Mouse (Mus musculus) urinary bladder, postnatal 14 days (tissue): ENCODE results near the gene Gm20388.

ENCODE experiments used
- DNase-seq: peaks from one replicate; pipeline ENCODE4 v3.0.0; 2021; ENCODE audit warnings: low spot score

Gm20388 gene

DNA sequence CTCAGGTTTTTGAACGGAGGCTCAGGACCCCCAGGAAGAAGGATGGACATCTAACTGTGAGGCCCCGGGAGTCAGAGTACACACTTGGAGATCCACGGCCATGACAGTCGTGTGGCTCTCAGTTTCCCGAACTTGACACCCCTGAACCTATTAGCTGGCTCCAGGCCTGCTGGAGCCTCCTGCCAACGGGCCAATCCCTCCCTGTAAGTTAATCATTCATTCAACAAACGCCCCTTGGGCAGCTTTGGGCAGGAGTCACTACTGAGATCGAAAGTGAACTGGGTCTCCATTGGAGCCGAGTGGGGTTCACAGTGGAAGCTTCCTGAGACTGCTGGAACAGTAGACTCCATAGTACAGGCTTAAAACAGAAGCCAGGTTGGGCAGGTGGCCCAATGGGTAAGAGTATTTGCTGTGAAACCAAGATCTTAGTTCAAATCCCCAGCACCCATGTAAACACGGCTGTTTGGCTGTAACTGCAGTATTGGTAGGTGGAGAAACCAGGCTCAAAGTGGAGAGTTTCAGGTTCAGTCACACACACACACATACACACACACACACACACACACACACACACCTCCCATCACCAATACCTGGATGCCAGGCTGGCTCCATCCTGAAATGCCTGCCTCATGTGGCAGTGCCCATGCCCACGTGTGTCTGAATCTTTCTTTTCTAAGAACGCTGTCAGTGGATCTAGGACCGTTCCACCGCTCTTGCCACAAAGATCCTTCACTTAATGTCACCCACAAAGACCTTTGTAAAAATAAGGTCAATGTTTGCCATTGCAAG, 2808.3 kb downstream of the Gm20388 start:
- DNase-seq, result no peak

DNA sequence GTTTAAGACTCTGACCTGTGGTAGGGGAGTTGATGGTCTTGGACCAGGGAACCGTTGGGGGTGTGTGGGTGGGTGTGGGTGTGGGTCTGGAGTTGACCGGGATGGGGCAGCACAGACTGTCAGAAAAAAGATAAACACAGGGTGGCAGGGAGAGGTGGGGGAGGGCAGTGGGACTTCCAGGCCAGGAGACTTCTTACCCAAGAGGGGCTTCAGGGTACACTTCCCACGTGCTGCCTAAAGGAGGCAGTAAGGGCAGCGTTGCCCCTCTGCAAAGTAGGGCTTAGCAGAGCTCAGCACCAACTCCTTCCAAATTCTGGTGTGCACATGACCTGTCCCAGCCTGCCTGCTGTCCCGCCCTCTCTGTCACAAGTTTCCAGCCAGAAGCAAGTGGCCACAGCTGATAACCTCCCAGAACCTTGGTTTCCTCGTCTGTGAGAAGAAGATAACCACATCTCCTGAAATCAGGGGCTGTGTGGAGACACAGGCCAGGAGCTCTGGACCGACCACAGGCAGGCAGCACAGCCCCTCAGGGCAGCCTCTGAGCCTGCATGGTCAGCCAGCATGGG, 2808.9 kb downstream of the Gm20388 start:
- no peak for DNase-seq

DNA sequence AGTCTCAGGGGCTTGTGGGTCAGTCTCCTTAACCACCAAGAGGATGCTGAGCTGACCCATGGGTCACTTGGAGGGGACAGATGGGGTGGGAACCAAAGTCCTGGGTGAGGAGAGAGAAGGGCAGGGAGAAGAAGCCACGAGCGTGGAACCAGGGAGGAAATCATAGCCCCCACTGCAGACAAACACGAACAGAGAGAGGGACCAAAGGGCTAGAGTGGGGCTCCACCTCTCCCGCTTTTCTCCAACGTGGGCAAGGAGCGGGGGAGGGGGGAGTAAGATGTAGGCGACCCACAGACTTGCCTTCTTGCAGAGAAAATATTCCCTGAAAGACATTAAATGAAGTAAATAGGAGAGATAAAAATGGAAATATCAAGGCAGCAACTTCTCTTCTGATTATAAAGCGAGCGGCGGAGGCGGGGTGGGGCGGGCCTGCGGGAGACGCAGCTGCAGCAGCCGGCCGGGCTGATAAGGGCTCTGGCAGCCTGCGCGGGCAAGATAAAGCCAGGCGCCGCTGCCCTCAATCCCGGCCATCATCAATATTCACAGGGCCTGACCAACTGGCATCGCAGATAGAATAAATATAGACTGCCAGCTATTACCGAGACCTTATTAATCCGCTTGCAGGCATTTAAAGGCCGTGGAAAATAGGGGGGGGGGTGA, 2809.6 kb downstream of the Gm20388 start:
- no peak for DNase-seq

DNA sequence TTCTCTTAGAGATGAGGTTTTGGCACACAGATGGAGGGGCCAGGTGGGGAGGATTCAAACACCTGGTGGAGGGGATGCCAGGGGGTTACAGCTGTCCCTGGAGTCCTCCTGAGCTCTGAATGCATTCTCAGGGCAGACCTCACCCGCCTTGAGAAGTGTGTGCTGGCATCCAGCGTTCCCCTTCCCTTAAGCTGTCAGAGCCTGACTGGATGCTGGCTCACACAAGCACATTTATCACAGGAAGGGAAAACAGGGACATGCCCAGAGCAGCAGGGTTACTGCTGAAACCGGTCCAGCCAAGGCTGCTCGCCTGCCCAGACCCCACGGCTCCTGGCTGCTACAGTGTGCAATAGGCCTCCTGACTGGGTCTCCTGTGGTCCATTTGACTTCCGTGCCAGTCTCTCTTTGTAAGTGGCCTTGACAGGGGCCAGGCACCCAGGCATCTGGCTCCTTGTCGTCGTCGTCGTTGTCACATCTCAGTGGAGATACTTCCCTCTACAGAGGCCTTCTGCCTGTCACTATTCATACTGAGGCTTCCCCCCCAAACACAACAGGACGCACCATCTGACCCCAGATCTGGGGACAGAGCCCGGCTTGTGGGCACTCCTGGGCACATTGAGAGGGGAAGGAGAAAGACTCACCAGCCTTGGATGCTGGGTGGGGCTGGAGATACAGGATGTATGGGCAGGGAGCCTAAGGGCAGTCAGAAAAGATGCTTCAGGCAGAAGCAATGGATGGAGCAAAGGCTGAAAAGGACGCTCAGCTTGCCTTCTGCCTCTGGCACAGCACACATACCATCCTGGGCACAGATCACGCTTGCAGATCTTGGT, 2810.4 kb downstream of the Gm20388 start:
- no peak for DNase-seq

DNA sequence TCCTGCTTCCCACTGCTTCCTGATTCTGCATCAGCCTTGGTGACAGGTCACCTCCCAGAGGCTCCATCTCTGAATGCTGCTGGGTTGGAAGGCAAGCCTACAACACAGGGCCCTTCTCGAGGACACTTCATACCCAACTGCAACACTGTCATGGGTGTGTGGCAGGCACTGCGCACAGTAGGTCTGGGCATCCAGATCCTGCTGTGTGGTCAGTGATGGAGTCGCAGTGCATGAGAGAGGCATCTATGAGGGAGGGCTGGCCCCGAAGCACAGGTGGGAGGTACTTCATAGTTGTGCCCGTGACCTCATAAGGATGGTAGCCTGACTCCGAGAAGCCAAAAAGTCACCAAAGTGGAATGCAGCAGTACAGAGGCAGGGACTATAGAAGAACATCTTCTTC, 2814.5 kb downstream of the Gm20388 start:
- no peak for DNase-seq

DNA sequence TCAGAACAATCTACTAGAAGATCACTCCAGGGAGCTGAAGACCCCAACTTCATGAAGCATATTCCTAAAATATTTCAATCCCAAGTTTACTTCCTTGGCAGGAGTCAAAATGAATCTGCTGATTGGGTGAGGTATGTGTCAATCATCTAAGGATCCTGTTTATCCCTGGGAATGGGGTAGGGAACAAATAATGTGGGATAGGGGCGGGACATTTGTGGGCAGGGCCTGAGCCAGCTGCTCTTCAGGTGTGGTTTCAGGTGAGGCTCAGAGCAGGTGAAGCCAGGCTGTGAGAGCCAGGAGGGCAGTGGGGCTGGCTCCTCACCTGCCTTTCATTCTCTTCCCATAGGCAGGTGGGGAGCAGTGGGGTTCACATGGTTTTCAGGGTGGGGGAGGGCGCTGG, 2816.1 kb downstream of the Gm20388 start:
- no peak for DNase-seq

DNA sequence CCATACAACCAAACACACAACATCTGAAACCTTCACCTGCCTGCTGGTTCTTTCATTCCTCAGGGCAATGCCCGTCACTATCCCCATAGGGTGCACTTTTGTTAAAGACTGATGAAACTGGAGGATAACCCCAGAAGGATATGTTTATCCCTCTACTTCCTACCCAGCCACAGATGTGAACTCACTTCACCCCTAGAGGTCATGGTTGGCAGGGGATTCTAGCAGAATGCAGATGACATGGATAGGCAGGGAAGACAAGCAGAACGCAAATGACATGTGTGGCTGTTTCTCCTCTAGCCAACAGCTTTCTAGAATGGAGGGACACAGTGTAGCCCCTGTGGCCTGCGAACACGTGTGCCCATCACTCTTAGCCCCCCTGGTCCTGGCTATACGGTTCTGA, 2816.8 kb downstream of the Gm20388 start:
- DNase-seq, result no peak

DNA sequence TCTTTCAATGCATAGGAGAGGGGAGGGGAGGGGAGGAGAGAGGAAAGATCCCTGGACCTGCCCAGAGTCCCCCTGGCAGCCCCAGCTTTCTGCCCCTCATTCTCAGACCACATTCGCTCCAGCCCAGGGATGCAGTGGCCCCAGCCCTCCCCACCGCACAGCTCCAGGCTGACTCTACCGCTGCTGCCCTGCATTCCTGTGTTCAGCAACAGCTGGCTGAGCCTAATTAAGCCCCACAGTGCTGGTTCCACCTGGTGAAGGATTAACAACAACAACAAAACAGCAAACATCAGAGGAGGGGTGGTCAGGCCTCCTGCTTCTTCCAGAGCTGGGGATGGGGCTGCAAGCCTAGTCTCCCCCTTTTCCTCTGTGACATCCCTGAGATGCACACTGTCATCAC, 2818.0 kb downstream of the Gm20388 start:
- no peak for DNase-seq

DNA sequence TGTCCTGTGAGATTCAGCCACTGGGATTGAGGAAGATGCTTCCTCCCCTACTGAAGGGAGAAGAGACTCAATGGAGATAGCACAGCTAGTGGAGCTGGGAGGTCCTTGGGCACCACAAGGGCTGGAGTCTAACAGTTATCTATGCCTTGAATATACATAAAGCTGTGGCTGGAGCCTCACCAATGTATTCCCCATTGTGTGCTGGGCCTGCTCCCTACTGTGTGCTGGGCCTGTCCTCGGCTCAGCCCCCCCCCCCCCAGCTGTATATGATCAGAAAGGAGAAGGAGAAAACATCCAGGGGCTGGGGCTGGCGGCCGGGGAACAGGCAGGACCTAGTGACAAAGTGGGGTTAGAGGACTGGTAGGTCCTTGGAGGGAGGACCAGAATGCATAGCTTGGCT, 2824.5 kb downstream of the Gm20388 start:
- no peak for DNase-seq

DNA sequence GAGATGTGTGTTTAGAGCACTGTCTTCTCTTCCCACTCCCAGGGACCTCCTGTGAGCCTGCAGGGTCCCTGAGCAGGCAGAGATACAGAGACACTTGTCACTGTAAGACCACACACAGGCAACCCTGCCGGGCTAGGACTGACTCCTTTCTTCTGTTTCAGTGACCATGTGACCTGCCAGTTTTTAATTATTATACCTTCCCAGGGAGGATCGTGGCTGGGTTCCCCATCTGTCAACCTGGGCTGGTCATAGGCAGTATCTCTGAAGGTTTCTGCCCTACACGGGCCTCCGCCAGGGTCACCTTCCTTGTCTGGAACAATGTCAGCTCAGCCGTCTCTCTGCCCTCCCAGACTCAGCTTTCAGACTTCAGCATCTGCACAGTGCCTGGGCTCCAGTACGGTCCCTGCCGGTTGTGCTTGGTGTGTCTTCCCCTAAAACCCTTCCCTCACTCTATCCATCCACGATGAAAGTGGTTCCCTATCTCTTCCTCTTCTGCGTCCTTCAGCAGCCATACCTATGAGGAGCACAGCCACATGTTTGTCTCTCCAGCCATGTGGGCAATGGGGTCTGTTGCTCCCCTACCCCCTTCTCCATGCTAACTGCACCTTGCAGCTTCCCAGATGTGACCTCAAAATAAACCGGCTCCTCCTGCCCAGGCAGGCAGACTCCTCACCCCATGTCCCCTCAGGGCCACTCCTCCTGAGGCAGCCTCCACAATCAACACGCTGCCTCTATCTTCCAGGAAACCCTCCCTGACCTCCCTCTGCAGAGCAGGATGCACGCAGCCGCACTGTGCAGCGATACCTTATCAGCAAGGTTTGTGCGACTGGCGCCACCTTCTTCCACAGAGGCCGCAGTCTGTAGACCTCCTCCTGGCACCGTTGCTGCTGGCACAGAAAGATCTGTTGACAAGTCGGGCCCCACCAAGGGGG, 2825.2 kb downstream of the Gm20388 start:
- no peak for DNase-seq

DNA sequence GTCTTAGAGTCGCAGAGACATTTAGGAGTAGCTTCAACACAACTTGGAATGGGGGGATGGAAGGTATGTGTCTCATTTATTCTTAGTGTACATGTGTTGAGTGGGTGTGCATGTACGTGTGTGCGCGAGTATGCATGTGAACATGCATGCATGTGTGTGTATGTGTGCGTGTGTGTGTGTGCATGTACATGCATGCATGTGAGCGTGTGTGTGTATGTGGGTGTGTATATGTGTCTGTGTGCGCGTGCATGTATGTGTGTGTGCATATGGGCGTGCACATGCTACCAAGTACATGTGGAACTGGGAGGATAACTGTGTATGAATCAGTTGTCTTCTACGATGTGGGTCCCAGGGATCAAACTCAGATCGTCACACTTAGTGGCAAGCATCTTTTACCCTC, 2826.0 kb downstream of the Gm20388 start:
- no peak for DNase-seq

DNA sequence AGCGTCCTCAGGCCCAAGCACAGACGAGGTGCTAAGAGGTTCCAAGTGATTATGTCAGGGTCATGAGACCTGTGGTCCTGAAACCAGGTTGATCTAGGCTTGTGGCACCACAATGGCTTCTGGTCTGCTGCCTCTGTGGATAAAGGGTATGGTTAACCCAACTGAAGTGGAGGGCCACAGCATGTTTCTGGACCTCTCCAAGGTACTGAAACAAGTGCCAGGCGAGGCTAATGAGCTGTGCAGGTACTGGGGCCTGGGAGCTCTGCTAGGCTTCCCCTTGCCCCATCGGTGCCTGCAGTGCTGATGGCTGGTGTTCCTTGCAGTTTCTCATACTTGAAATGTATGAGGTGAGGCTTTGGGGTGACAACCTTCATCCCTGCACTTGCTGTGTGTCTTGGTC, 2826.4 kb downstream of the Gm20388 start:
- no peak for DNase-seq

DNA sequence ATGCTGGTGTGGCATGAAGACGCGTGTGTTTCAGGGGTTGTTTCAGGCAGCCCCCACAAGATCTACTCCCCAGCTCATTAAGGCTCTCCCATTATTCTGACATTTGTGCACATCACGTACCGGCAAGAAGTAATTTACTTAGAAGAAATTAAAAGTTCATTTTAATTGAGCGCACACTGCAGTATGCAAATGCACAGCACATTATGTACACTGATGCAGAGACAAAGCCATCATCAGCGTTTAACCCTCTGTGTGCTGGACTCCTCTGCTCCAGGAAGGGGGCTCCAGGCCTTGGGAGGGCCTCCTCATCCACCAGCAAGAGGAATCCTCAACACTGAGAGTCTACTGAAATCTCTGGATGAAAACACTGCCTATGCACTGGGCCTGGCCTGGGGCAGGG, 2827.2 kb downstream of the Gm20388 start:
- DNase-seq, result no peak

DNA sequence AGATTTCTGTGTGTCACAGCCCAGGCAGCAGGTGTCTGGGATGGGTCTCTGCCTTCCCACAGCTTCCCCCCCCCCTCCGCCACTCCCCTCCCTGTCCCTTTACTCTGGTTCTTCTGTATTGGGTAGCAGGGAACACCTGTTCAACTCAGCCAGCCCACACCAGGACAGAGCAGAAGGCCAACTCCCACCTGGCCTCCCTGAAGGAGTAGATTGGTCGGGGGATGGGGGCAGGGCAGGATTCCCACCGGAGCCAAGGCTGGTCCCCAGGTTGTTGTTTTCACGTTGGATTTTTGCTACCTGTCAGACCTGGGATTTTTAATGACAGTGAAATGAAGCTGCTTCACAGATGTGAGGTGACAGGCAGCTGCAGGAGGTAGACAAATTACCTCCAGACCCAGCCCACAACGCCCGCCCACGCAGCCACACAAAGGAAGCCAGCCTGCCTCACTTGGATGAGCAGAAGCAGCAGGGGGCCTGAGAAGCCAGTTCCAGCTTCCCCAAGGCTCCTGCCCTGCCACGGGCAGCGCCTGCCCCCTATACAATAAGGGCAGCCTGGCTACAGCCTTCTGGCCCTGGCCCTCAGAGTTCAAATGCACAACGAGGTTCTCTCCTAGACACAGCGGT, 2828.6 kb downstream of the Gm20388 start:
- DNase-seq, result no peak

DNA sequence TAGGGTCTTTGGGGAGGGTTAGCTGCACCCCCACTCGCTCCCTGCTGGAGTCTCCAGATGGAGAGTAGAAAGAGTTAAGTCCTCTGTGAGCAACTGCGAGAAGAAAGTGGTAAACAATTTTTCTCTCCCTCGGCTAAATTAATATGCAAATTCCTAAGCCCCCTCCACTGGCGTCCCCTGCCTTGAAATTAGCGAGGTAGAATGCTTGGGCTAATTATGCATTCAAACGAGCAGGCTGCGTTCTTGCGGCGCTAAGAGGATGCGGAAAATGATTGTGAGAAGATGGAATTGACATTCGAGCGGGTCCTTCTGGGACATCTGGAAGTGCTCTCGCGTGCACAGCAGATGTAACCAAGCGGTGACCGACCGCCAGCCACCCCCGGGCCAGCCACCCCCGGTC, 2831.8 kb downstream of the Gm20388 start:
- DNase-seq, result no peak

DNA sequence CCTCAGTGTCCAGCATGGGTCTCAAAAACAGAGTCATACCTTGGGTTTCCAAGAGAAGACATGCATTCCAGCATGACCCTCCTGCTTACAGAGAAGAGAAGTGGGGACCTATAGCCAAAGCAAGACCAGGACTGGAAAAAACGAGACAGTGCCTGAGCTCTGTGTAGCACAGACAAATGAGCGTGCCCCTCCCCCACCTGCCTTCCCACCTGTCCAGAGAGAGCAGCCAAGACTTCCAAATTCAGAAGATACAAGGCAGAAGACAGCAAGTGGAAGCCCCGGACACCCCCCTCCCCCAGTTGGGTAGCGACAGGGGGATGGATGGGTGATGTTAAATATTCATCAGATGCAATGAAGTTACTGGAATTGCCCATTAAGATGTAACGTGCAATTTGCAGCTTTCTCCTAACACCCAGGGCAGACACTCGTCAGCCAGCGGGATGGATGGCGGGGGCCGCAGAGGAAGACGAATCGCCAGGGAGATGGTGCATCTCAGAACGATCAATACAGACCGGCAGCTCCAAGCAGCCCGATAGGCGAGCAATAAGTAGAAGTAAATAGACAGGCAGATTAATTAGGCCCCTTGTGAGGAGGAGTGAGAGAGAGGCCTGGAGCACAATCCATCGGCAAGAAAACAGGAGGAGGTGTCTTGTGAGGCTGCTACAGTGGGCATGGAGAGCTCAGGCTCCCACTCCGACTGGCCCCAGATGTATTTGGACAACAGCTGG, 2834.5 kb downstream of the Gm20388 start:
- DNase-seq, result no peak

DNA sequence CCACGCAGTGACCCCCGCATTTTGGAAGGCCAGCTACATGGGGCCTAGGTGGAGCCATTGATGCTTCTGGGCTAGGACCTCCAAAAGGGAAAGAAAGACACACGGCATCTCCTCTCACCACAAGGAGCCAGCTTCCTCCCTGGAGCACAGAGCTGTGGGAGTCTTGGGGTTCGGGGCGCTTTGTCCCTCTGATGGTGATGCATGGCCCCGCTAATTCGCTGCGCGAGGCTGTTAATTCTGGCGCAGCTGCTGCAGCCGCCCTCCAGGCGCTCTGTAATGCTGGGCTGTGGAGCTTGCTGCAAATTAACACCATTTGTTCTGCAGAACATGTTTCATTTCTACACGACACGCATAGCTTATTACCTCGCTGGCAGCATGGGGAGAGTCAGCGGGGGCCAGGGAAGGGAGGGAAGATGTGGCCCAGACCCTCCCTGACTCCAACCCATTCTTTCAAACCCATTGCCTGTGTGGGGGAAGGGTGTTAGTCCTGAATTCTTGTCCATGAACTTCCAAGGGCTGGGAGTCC, 2835.2 kb downstream of the Gm20388 start:
- DNase-seq, result no peak

DNA sequence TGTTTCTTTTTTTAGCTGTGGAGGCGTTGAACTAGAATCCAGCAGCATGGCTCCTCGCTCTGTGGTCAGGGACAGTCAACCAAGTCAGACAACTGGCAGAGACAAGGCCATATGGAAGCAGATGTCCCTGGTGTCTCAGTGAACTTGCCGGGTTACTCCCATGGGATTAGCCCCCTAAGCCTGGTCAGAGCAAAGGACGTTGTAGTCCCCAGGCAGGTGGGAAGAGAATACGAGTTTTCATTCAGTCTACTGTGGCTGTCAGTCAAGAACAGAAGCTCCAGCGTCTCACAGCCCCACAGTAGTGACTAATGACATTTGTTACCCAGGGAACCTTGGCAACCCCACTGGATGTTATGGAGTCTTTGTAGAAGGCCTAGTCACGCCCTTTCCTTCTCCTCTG, 2835.8 kb downstream of the Gm20388 start:
- no peak for DNase-seq

DNA sequence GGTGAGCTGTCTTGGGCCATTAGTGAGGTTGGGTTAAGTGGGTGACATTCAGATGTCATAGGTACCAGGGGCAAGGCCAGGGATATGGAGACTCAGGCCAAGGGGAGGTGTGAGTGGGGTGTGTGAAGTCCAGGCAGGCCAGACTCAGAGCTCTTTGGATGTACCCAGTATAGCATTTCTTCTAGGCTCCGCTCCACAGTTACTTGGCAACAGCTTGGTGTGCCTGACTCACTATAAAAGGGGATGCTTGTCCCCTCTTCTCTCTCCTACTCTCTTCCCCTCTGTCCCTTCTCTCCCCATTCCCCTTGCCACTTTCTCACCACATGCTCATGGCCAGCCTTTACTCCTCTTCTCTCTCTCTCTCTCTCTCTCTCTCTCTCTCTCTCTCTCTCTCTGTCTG, 2837.2 kb downstream of the Gm20388 start:
- DNase-seq, result no peak

DNA sequence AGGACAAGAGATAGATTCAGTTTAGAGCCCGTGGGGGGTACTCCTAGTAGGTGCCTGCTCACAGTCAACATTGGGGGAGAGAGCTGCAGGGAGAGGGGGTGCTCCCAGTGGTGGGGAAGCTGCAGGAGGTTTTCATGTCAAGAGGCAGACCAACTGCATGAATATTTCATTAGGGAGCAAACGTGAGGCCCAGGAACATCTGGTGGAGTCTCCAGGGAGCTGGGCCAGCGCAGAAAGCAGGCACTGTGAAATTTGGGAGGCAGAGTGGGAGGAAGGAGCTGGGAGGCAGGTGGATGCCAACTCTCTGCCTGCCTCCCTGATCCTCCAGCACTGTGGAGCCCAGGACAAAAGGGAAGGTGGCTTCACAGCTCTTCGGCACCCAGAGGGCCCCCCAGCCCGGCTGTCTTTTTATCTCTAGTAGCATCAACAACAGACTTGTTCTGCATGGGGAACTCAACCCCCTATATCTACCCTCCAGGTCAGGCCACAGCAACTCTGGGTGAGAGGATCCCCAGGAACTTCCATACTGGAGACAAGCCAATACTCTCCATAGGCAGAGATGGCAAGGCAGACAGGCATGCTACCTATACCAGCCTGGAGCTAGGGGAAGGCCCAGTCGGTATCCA, 2838.8 kb downstream of the Gm20388 start:
- no peak for DNase-seq
